Mouse (Mus musculus): ENCODE measurements around the gene Nell1.
A peak's percentile ranks its signal among the peaks of the same experiment; 100 is the strongest.

The Nell1 gene

GRCm38 (mm10) chr7:50543373-50543772, 568.7 kb downstream of the Nell1 start:
- DNase-seq (ENCODE audit: low read depth, low spot score): no peak

- no peak for DNase-seq (ENCODE audit: low read depth, low spot score)
Measured at GRCm38 (mm10) chr7:50549572-50549971, 574.9 kb downstream of the Nell1 start.

GRCm38 (mm10) chr7:50551426-50551825, 576.8 kb downstream of the Nell1 start:
- no peak for DNase-seq (ENCODE audit: low read depth, low spot score)

- no peak for DNase-seq (ENCODE audit: low read depth, low spot score)
Measured at GRCm38 (mm10) chr7:50562708-50563107, 588.0 kb downstream of the Nell1 start.

GRCm38 (mm10) chr7:50573841-50574240, 599.2 kb downstream of the Nell1 start:
- DNase-seq (ENCODE audit: low read depth, low spot score): no peak

- DNase-seq (ENCODE audit: low read depth, low spot score): no peak
Measured at GRCm38 (mm10) chr7:50588642-50589424, 614.2 kb downstream of the Nell1 start.

- DNase-seq (ENCODE audit: low read depth, low spot score): no peak
Measured at GRCm38 (mm10) chr7:50598890-50599289, 624.2 kb downstream of the Nell1 start, which contains the start of gene 4933405O20Rik. 4933405O20Rik (plus strand) TSS chr7:50599190.

- no peak for DNase-seq (ENCODE audit: low read depth, low spot score)
Measured at GRCm38 (mm10) chr7:50614101-50614500, 639.4 kb downstream of the Nell1 start.

- DNase-seq (ENCODE audit: low read depth, low spot score): no peak
Measured at GRCm38 (mm10) chr7:50629186-50629585, 654.5 kb downstream of the Nell1 start.

GRCm38 (mm10) chr7:50633147-50633546, 658.5 kb downstream of the Nell1 start:
- no peak for DNase-seq (ENCODE audit: low read depth, low spot score)

- no peak for DNase-seq (ENCODE audit: low read depth, low spot score)
Measured at GRCm38 (mm10) chr7:50672266-50672665, 697.6 kb downstream of the Nell1 start.

- DNase-seq (ENCODE audit: low read depth, low spot score): no peak
Measured at GRCm38 (mm10) chr7:50675444-50675843, 700.8 kb downstream of the Nell1 start.

GRCm38 (mm10) chr7:50677511-50677910, 702.8 kb downstream of the Nell1 start:
- DNase-seq (ENCODE audit: low read depth, low spot score): no peak

GRCm38 (mm10) chr7:50686337-50686736, 711.7 kb downstream of the Nell1 start:
- DNase-seq (ENCODE audit: low read depth, low spot score): no peak

- no peak for DNase-seq (ENCODE audit: low read depth, low spot score)
Measured at GRCm38 (mm10) chr7:50725166-50725565, 750.5 kb downstream of the Nell1 start.

- peak; percentile 7 for DNase-seq (ENCODE audit: low read depth, low spot score)
Measured at GRCm38 (mm10) chr7:50730951-50731350, 756.3 kb downstream of the Nell1 start.

- DNase-seq (ENCODE audit: low read depth, low spot score): no peak
Measured at GRCm38 (mm10) chr7:50755516-50755915, 780.9 kb downstream of the Nell1 start.

- no peak for DNase-seq (ENCODE audit: low read depth, low spot score)
Measured at GRCm38 (mm10) chr7:50756409-50756808, 781.7 kb downstream of the Nell1 start.

GRCm38 (mm10) chr7:50773516-50773915, 798.9 kb downstream of the Nell1 start:
- no peak for DNase-seq (ENCODE audit: low read depth, low spot score)

GRCm38 (mm10) chr7:50781105-50781504, 806.4 kb downstream of the Nell1 start:
- no peak for DNase-seq (ENCODE audit: low read depth, low spot score)

GRCm38 (mm10) chr7:50783652-50784051, 809.0 kb downstream of the Nell1 start:
- peak; percentile 44 for DNase-seq (ENCODE audit: low read depth, low spot score)

GRCm38 (mm10) chr7:50826180-50826579, 851.5 kb downstream of the Nell1 start:
- peak; percentile 2 for DNase-seq (ENCODE audit: low read depth, low spot score)

- DNase-seq (ENCODE audit: low read depth, low spot score): no peak
Measured at GRCm38 (mm10) chr7:50832799-50833198, 858.1 kb downstream of the Nell1 start.

- no peak for DNase-seq (ENCODE audit: low read depth, low spot score)
Measured at GRCm38 (mm10) chr7:50842646-50843045, 868.0 kb downstream of the Nell1 start.

All from ZHBTc4 (cell line).